Mouse (Mus musculus): Measurements from ENCODE around the gene Slc22a5. TPM values are rescaled to one million over a fixed set of nuclear protein-coding genes. Genes with fewer than 3 reads are reported as not detected.
"Not testable (repeated sequence)": the region's sequence is repeated elsewhere in the genome, so short reads cannot be mapped to it uniquely, and the experiment has no call there.

Slc22a5 gene
- total and polyA plus RNA-seq, 2 experiments from 2014 or later: 13.4 to 16.2 TPM

DNA sequence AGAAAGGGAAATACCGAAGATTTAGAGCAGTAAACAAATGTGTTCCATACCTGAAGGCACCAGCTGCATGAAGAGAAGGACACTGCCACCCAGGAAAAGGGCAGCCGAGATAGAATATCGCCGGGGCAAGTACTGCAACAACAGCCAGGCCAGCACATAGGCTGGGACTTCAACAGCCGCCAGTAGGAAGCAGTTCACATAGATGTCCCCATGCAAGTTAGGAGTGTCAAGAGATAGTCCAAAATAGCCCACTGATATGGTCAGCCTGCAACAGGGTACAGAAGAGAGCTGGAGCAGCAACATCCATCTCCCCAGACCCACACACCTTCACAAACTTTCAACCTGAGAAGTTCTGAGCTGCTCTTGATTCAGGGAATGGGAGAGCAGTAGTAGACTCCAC is 22.3 kb downstream of the Slc22a5 start:
- H3K9ac ChIP-seq: no peak overlapping the region
- no peak for TF ChIP-seq CTCF (IDR thresholded peaks at IDR 0.05; ENCODE audit: low read depth)
- no peak for ATAC-seq
- no peaks in the 10 kb centered on the region for H3K27me3 ChIP-seq (ENCODE audit: insufficient read depth, low read length)
- no peak for DNase-seq
- WGBS: 91% methylated on average over 5 of the region's 5 CpGs
- peaks cover 31% of the 10 kb centered on the region for H3K36me3 ChIP-seq (ENCODE audit: insufficient read depth)
- no peak overlapping the region for H3K27ac ChIP-seq (ENCODE audit: low read depth, low read length)
- no peaks in the 10 kb centered on the region for H3K4me1 ChIP-seq (ENCODE audit: insufficient read depth)
- H3K4me3 ChIP-seq (ENCODE audit: low read depth, low read length): no peak overlapping the region
- H3K4me2 ChIP-seq (ENCODE audit: low read depth): no peak overlapping the region
- H3K9me3 ChIP-seq (ENCODE audit: low read length): no peaks in the 10 kb centered on the region

DNA sequence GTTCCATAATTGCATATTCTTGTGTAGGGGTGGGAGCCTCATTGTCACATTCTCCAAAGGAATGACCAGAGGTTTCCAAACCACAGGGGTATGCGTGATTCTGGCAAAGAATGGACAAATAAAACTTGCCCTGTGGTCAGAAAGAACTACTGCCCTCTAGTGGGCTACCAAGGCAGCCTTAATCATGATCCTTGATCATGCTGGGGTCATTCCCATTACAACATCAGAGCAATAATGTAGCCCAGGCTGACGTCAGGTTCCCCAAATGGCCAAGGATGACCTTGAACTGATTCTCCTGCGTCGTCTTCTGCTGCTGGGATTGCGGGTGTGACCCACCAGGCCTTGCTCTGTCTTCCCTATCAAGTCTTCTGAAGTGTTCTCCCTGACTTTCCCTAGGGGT is 23.1 kb downstream of the Slc22a5 start:
- 48% methylated on average over 5 of the region's 5 CpGs for WGBS
- not testable (repeated sequence) for H3K4me3 ChIP-seq (ENCODE audit: low read depth, low read length); H3K9me3 ChIP-seq (ENCODE audit: low read length); DNase-seq; H3K4me2 ChIP-seq (ENCODE audit: low read depth); ATAC-seq; H3K4me1 ChIP-seq (ENCODE audit: insufficient read depth); H3K9ac ChIP-seq; H3K27ac ChIP-seq (ENCODE audit: low read depth, low read length); H3K27me3 ChIP-seq (ENCODE audit: insufficient read depth, low read length)
- peaks cover 31% of the 10 kb centered on the region for H3K36me3 ChIP-seq (ENCODE audit: insufficient read depth)
- TF ChIP-seq CTCF (IDR thresholded peaks at IDR 0.05; ENCODE audit: low read depth): peak; percentile 29

DNA sequence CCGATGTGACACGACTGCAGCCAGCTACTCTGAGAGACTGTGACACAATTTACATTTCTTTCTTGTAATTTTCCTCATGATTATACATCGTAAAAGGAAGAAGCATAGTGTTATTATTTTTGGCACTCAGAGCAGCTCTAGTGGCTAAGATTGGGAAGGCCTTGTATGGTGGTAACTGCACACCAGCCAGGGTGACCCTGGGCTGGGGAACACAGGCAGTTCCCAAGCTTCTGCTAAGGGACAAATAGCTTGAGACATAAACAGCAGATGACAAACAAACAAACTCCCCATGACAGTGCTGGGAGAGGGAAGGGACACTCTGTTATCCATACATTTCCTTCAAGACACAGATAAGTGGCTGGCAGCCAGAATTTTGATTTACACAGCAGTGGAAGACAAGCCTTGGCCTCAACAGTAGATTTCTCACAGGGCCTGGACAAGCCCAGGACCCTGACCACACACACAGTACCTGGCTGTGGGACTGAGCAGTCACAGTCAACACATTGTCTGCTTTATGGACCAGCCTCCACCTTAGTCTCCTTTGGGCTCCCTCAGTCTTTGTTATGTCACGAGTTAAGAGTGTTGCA is 26.6 kb downstream of the Slc22a5 start:
- not testable (repeated sequence) for H3K36me3 ChIP-seq (ENCODE audit: insufficient read depth); H3K4me3 ChIP-seq (ENCODE audit: low read depth, low read length); H3K27me3 ChIP-seq (ENCODE audit: insufficient read depth, low read length); DNase-seq; H3K9ac ChIP-seq; H3K9me3 ChIP-seq (ENCODE audit: low read length); H3K4me1 ChIP-seq (ENCODE audit: insufficient read depth); H3K4me2 ChIP-seq (ENCODE audit: low read depth); ATAC-seq; H3K27ac ChIP-seq (ENCODE audit: low read depth, low read length)
- 78% methylated on average over 1 of the region's 4 CpGs for WGBS

DNA sequence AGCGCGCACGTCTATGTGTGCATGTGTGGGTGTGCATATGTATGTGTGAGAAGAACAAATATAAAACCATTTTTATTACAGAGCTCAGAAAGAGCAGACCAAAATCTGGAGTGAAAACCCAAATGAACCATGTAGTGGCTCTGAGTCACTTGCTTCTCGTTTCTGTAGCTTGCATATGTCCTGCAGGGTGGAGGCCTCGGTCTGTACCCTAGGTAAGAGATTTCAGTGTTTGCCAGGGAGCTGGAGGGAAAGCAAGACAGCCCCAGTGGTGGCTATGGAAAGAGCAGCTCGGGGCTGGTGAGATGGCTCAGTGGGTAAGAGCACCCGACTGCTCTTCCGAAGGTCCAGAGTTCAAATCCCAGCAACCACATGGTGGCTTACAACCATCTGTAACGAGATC is 30.5 kb downstream of the Slc22a5 start:
- H3K4me1 ChIP-seq (ENCODE audit: insufficient read depth); DNase-seq; H3K27ac ChIP-seq (ENCODE audit: low read depth, low read length); ATAC-seq; H3K4me3 ChIP-seq (ENCODE audit: low read depth, low read length); H3K4me2 ChIP-seq (ENCODE audit: low read depth); H3K9ac ChIP-seq; H3K36me3 ChIP-seq (ENCODE audit: insufficient read depth); H3K9me3 ChIP-seq (ENCODE audit: low read length); H3K27me3 ChIP-seq (ENCODE audit: insufficient read depth, low read length): not testable (repeated sequence)
- 84% methylated on average over 8 of the region's 9 CpGs for WGBS

DNA sequence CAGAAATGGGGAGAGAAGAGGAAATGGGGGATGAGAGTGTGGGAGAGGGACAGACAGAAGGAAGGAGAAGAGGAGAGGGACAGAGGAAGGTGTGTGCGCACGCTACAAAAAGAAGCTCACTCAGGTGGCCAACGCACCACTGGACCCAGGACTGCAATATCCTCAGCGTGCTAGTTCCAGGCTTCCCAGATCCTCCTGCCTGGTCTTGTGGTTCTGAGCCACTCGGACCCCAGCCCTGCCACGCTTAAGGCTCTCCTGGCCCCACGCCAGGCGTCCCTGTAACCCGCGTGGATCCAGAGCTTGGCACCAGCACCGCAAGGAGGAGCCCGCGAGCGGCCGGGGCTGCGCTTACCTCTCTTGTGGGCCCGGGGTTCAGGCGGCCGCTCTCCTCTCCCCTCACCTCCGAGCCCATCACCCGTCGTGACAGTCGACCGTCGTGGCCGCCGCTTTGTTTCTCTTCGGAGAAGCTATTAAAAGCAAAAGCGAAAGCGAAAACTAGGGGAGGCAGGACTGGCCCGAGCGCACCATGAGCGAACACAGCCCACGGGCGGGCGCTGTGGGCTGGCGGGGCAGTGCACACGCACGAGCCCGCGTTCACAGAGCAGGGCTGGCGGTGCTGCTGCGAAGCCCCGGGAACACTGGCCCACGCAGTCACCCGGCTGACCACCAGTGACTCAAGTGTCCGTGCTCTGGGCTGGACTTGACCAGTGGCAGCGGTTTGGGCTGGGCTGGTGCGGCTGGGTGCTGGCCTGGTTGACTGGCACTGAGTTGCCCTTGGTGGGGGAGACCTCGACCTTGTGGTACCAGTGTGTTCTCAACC is 32.5 kb downstream of the Slc22a5 start, which contains the start of gene Gm12216:
Gene Gm12216, minus strand, starts transcription at position 496 of the 820 bp plus-strand sequence.
- H3K36me3 ChIP-seq (ENCODE audit: insufficient read depth); H3K27me3 ChIP-seq (ENCODE audit: insufficient read depth, low read length); H3K27ac ChIP-seq (ENCODE audit: low read depth, low read length); H3K4me1 ChIP-seq (ENCODE audit: insufficient read depth); H3K9me3 ChIP-seq (ENCODE audit: low read length): not testable (repeated sequence)
- peak; percentile 70 for ATAC-seq
- Histone ChIP-seq H3K9ac (peak within 1 kb of the TSS; percentile 34; the same call in 1 of the 2 replicates), H3K4me2 (ENCODE audit: low read depth) (peak within 1 kb of the TSS; percentile 60), H3K4me3 (ENCODE audit: low read depth, low read length) (peak within 1 kb of the TSS; percentile 34)
- DNase-seq: peak; percentile 33
- 12% methylated on average over 39 of the region's 50 CpGs for WGBS

DNA sequence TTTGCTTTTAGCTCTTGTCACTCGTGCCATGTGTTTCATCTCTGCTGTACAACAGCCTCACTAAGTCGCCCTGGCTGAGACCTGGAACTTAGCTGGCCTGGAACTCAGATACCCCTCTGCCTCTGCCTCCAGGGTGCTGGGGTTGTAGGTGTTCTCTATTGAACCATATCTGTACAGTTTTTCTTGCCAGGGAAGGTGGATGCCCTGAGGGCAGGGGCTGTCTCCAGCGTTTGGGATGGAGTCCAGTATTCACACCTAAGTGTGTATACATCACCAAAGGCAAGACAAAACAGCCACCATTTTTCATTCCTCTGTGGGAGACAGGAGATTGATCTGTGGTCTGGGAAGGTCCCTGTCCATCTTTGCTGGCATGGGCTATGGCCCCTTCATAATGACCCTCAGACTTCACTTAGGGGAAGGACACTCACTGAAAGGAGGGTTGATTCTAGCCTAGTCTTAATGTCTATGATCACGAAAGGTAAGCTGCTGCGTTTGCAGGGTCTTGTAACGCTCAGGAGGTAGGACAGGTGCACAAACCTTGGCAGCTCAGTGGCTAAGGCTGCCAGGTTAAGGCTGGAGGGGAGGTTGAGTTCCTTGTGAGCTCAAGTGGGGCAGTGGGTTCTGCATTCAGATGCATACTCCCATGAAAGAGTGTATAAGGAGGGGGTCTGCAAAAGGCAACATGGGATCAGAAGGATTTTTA is 33.3 kb downstream of the Slc22a5 start:
- H3K9me3 ChIP-seq (ENCODE audit: low read length): no peaks in the 10 kb centered on the region
- H3K36me3 ChIP-seq (ENCODE audit: insufficient read depth): no peaks in the 10 kb centered on the region
- no peak overlapping the region for H3K4me2 ChIP-seq (ENCODE audit: low read depth)
- ATAC-seq (no peak), DNase-seq (no peak)
- H3K4me3 ChIP-seq (ENCODE audit: low read depth, low read length): no peak overlapping the region
- H3K9ac ChIP-seq: no peak overlapping the region
- H3K27ac ChIP-seq (ENCODE audit: low read depth, low read length): no peak overlapping the region
- TF ChIP-seq CTCF (IDR thresholded peaks at IDR 0.05; ENCODE audit: low read depth): no peak
- H3K27me3 ChIP-seq (ENCODE audit: insufficient read depth, low read length): no peaks in the 10 kb centered on the region
- 82% methylated on average over 6 of the region's 6 CpGs for WGBS
- H3K4me1 ChIP-seq (ENCODE audit: insufficient read depth): no peaks in the 10 kb centered on the region

DNA sequence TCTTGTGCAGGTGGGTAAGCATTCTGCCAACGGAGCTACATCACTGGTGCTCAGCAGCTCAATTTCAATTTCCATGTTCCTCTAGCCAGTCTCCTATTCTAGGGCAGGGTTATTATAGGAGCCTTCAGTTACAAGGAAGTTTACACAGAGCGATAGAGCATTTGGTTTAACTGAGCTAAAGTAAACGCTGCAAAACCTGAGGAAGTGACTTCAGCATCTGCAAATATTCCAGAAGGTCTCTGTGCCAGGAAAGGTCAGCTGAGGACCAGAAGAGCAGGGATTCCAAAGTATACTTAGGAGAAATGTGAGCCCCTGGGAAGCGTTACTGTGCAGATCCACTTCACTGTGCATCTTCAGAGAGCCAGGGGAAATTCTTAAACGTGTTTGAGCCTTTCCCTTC is 37.8 kb downstream of the Slc22a5 start:
- H3K4me1 ChIP-seq (ENCODE audit: insufficient read depth): no peaks in the 10 kb centered on the region
- no peak overlapping the region for H3K27ac ChIP-seq (ENCODE audit: low read depth, low read length)
- no peak overlapping the region for H3K4me3 ChIP-seq (ENCODE audit: low read depth, low read length)
- H3K9me3 ChIP-seq (ENCODE audit: low read length): no peaks in the 10 kb centered on the region
- DNase-seq (no peak), ATAC-seq (no peak)
- no peaks in the 10 kb centered on the region for H3K36me3 ChIP-seq (ENCODE audit: insufficient read depth)
- WGBS: 74% methylated on average over 5 of the region's 5 CpGs
- no peaks in the 10 kb centered on the region for H3K27me3 ChIP-seq (ENCODE audit: insufficient read depth, low read length)
- no peak overlapping the region for H3K4me2 ChIP-seq (ENCODE audit: low read depth)
- TF ChIP-seq CTCF (IDR thresholded peaks at IDR 0.05; ENCODE audit: low read depth): no peak
- no peak overlapping the region for H3K9ac ChIP-seq

All from forebrain, postnatal 0 days (tissue).